Mouse (Mus musculus) midbrain, embryonic 15.5 days (tissue): ENCODE measurements at regions not wholly inside any gene's neighbourhood (a gene's known extent, or its start where the extent isn't known, plus 50 kb on each side); places are given as distances from the start of the nearest gene placed in this dataset.
"Not testable (repeated sequence)": the region's sequence is repeated elsewhere in the genome, so short reads cannot be mapped to it uniquely, and the experiment has no call there.

ENCODE experiments used
- ATAC-seq: fragments of 200-750 bp; cut with Nextera tagmentation; replicated peaks from 2 replicates; pipeline ENCODE4 v1.8.0; 2017; ENCODE audit warnings: moderate TSS enrichment
- H3K27ac ChIP-seq: fragments of 300-500 bp; sonication (generic); 2 replicates; pipeline ENCODE4 v1.5.1; 2015; ENCODE audit warnings: mild to moderate bottlenecking, inconsistent platforms
- H3K27me3 ChIP-seq: fragments of 300-500 bp; sonication (generic); replicated peaks from 2 replicates; pipeline ENCODE4 v1.6.1; 2015; ENCODE audit warnings: inconsistent platforms
- H3K36me3 ChIP-seq: fragments of 300-500 bp; sonication (generic); replicated peaks from 2 replicates; pipeline ENCODE4 v1.6.1; 2015; ENCODE audit warnings: inconsistent platforms
- H3K4me1 ChIP-seq: fragments of 300-500 bp; sonication (generic); 2 replicates; pipeline ENCODE4 v1.6.1; 2015; ENCODE audit warnings: inconsistent platforms
- H3K4me2 ChIP-seq: fragments of 300-500 bp; sonication (generic); 2 replicates; pipeline ENCODE4 v1.6.1; 2015; ENCODE audit warnings: inconsistent platforms, mild to moderate bottlenecking, moderate library complexity
- H3K4me3 ChIP-seq: fragments of 300-500 bp; sonication (generic); 2 replicates; pipeline ENCODE4 v1.5.1; 2015; ENCODE audit warnings: mild to moderate bottlenecking, inconsistent platforms
- H3K9ac ChIP-seq: fragments of 300-500 bp; sonication (generic); 2 replicates; pipeline ENCODE4 v1.6.1; 2015; ENCODE audit warnings: mild to moderate bottlenecking, inconsistent platforms
- H3K9me3 ChIP-seq: fragments of 300-500 bp; sonication (generic); 2 replicates; pipeline ENCODE4 v1.6.1; 2016; ENCODE audit warnings: inconsistent platforms
- WGBS: fragments of 180-500 bp; shearing (Covaris S2); methylation state at CpG from one replicate; pipeline ENCODE4 v1.1.7; 2015; ENCODE audit warnings: mixed read lengths; 5-methylcytosine and 5-hydroxymethylcytosine counted together

- no peaks in the 10 kb centered on the region for H3K27me3 ChIP-seq
- H3K4me1 ChIP-seq, result no peaks in the 10 kb centered on the region
- no peak overlapping the region for H3K9ac ChIP-seq
- WGBS, result 68% methylated on average over 6 of the region's 6 CpGs
- H3K27ac ChIP-seq, result no peak overlapping the region
- no peak for ATAC-seq
- no peak overlapping the region for H3K4me3 ChIP-seq
- H3K36me3 ChIP-seq, result no peaks in the 10 kb centered on the region
- H3K9me3 ChIP-seq, result no peaks in the 10 kb centered on the region
- no peak overlapping the region for H3K4me2 ChIP-seq
These were observed 177.3 kb downstream of the Basp1 start for GRCm38 (mm10) chr15:25236191-25236723.

GRCm38 (mm10) chr15:25234064-25234700 is 179.4 kb downstream of the Basp1 start:
- no peak overlapping the region for H3K9ac ChIP-seq
- no peak for ATAC-seq
- 91% methylated on average over 10 of the region's 10 CpGs for WGBS

GRCm38 (mm10) chr15:25230213-25230612 is 183.4 kb downstream of the Basp1 start:
- no peak overlapping the region for H3K4me2 ChIP-seq
- H3K27me3 ChIP-seq, result no peaks in the 10 kb centered on the region
- H3K4me1 ChIP-seq, result no peaks in the 10 kb centered on the region
- no peaks in the 10 kb centered on the region for H3K36me3 ChIP-seq
- WGBS, result 52% methylated on average over 4 of the region's 4 CpGs
- no peak overlapping the region for H3K4me3 ChIP-seq
- H3K27ac ChIP-seq, result no peak overlapping the region
- no peaks in the 10 kb centered on the region for H3K9me3 ChIP-seq
- ATAC-seq, result peak; percentile 60; the same call in 1 of the 2 replicates
- H3K9ac ChIP-seq, result no peak overlapping the region

More at GRCm38 (mm10) chr15:25234064-25234700, 179.4 kb downstream of the Basp1 start:
- H3K4me3 ChIP-seq, result no peak overlapping the region
- H3K4me2 ChIP-seq, result no peak overlapping the region
- no peaks in the 10 kb centered on the region for H3K9me3 ChIP-seq
- H3K4me1 ChIP-seq, result no peaks in the 10 kb centered on the region
- H3K36me3 ChIP-seq, result no peaks in the 10 kb centered on the region
- H3K27ac ChIP-seq, result no peak overlapping the region
- no peaks in the 10 kb centered on the region for H3K27me3 ChIP-seq

- Histone ChIP-seq H3K36me3 (no peaks in the 10 kb centered on the region), H3K4me2 (no peak overlapping the region), H3K4me1 (no peaks in the 10 kb centered on the region), H3K4me3 (no peak overlapping the region), H3K27ac (no peak overlapping the region), H3K27me3 (no peaks in the 10 kb centered on the region), H3K9me3 (no peaks in the 10 kb centered on the region), H3K9ac (no peak overlapping the region)
- WGBS, result 79% methylated on average over 11 of the region's 11 CpGs
- no peak for ATAC-seq
These were observed 183.8 kb downstream of the Basp1 start for GRCm38 (mm10) chr15:25229807-25230206.

- H3K36me3 ChIP-seq, result no peaks in the 10 kb centered on the region
- 68% methylated on average over 7 of the region's 7 CpGs for WGBS
- H3K4me2 ChIP-seq, result no peak overlapping the region
- no peak overlapping the region for H3K9ac ChIP-seq
- H3K27me3 ChIP-seq, result no peaks in the 10 kb centered on the region
- no peak for ATAC-seq
- H3K4me3 ChIP-seq, result no peak overlapping the region
- H3K4me1 ChIP-seq, result no peaks in the 10 kb centered on the region
- no peak overlapping the region for H3K27ac ChIP-seq
- H3K9me3 ChIP-seq, result no peaks in the 10 kb centered on the region
These were observed 186.1 kb downstream of the Basp1 start for GRCm38 (mm10) chr15:25227496-25227895.

GRCm38 (mm10) chr15:25225936-25226335 is 187.6 kb downstream of the Basp1 start:
- WGBS, result 28% methylated on average over 3 of the region's 3 CpGs
- ATAC-seq, result no peak
- no peaks in the 10 kb centered on the region for H3K4me1 ChIP-seq

GRCm38 (mm10) chr15:25225431-25225830 is 188.1 kb downstream of the Basp1 start:
- H3K27me3 ChIP-seq, result no peaks in the 10 kb centered on the region
- H3K27ac ChIP-seq, result no peak overlapping the region
- H3K4me2 ChIP-seq, result no peak overlapping the region
- no peaks in the 10 kb centered on the region for H3K4me1 ChIP-seq
- no peak for ATAC-seq
- no peaks in the 10 kb centered on the region for H3K9me3 ChIP-seq
- no peak overlapping the region for H3K9ac ChIP-seq
- H3K4me3 ChIP-seq, result no peak overlapping the region
- no peaks in the 10 kb centered on the region for H3K36me3 ChIP-seq
- 33% methylated on average over 3 of the region's 3 CpGs for WGBS

More at GRCm38 (mm10) chr15:25225936-25226335, 187.6 kb downstream of the Basp1 start:
- Histone ChIP-seq H3K27me3 (no peaks in the 10 kb centered on the region), H3K4me2 (no peak overlapping the region), H3K9me3 (no peaks in the 10 kb centered on the region), H3K9ac (no peak overlapping the region), H3K36me3 (no peaks in the 10 kb centered on the region), H3K4me3 (no peak overlapping the region), H3K27ac (no peak overlapping the region)

GRCm38 (mm10) chr15:25221749-25222148 is 191.8 kb downstream of the Basp1 start:
- no peaks in the 10 kb centered on the region for H3K9me3 ChIP-seq
- 91% methylated on average over 4 of the region's 4 CpGs for WGBS
- no peak overlapping the region for H3K9ac ChIP-seq
- no peak overlapping the region for H3K4me3 ChIP-seq
- H3K4me1 ChIP-seq, result no peaks in the 10 kb centered on the region
- ATAC-seq, result no peak
- H3K27ac ChIP-seq, result no peak overlapping the region
- no peaks in the 10 kb centered on the region for H3K36me3 ChIP-seq
- H3K4me2 ChIP-seq, result no peak overlapping the region
- no peaks in the 10 kb centered on the region for H3K27me3 ChIP-seq

GRCm38 (mm10) chr15:25216375-25216774 is 197.2 kb downstream of the Basp1 start:
- Histone ChIP-seq H3K9me3 (no peaks in the 10 kb centered on the region), H3K27me3 (no peaks in the 10 kb centered on the region), H3K4me3 (no peak overlapping the region), H3K27ac (no peak overlapping the region), H3K9ac (no peak overlapping the region), H3K4me2 (no peak overlapping the region), H3K36me3 (no peaks in the 10 kb centered on the region), H3K4me1 (no peaks in the 10 kb centered on the region)
- ATAC-seq, result no peak
- WGBS, result 91% methylated on average over 1 of the region's 1 CpGs

GRCm38 (mm10) chr15:25202097-25202496 is 211.5 kb downstream of the Basp1 start:
- Histone ChIP-seq H3K27me3 (no peaks in the 10 kb centered on the region), H3K4me1 (no peaks in the 10 kb centered on the region), H3K36me3 (no peaks in the 10 kb centered on the region), H3K9ac (no peak overlapping the region), H3K4me2 (no peak overlapping the region), H3K27ac (no peak overlapping the region), H3K4me3 (no peak overlapping the region), H3K9me3 (no peaks in the 10 kb centered on the region)
- 92% methylated on average over 3 of the region's 3 CpGs for WGBS
- no peak for ATAC-seq

GRCm38 (mm10) chr15:25200249-25200648 is 213.3 kb downstream of the Basp1 start:
- H3K27ac ChIP-seq, H3K27me3 ChIP-seq, H3K9ac ChIP-seq, H3K4me3 ChIP-seq, H3K4me1 ChIP-seq, H3K9me3 ChIP-seq, ATAC-seq, H3K4me2 ChIP-seq, H3K36me3 ChIP-seq: not testable (repeated sequence)
- 94% methylated on average over 23 of the region's 23 CpGs for WGBS

GRCm38 (mm10) chr15:25187881-25188326 is 225.7 kb downstream of the Basp1 start:
- no peak overlapping the region for H3K27ac ChIP-seq
- no peak overlapping the region for H3K4me2 ChIP-seq
- WGBS, result 57% methylated on average over 2 of the region's 2 CpGs
- H3K9ac ChIP-seq, result no peak overlapping the region
- no peaks in the 10 kb centered on the region for H3K4me1 ChIP-seq
- no peaks in the 10 kb centered on the region for H3K9me3 ChIP-seq
- ATAC-seq, result no peak
- no peak overlapping the region for H3K4me3 ChIP-seq
- no peaks in the 10 kb centered on the region for H3K36me3 ChIP-seq
- no peaks in the 10 kb centered on the region for H3K27me3 ChIP-seq

GRCm38 (mm10) chr15:25172755-25173154 is 240.8 kb downstream of the Basp1 start:
- no peak for ATAC-seq
- no peak overlapping the region for H3K27ac ChIP-seq
- no peak overlapping the region for H3K4me2 ChIP-seq
- H3K4me3 ChIP-seq, result no peak overlapping the region
- WGBS, result 96% methylated on average over 6 of the region's 6 CpGs
- no peak overlapping the region for H3K9ac ChIP-seq
- H3K36me3 ChIP-seq, result no peaks in the 10 kb centered on the region
- no peaks in the 10 kb centered on the region for H3K27me3 ChIP-seq
- no peaks in the 10 kb centered on the region for H3K9me3 ChIP-seq
- H3K4me1 ChIP-seq, result no peaks in the 10 kb centered on the region
